Mouse (Mus musculus) CD4-positive helper T cell, adult 2 months (primary cell): Measurements from ENCODE around the gene Msi2.

Experiments
- DNase-seq: peaks from one replicate; pipeline ENCODE4 v3.0.0-alpha.2; 2012; ENCODE audit warnings: low read depth, missing footprints, low spot score

The Msi2 gene

DNA sequence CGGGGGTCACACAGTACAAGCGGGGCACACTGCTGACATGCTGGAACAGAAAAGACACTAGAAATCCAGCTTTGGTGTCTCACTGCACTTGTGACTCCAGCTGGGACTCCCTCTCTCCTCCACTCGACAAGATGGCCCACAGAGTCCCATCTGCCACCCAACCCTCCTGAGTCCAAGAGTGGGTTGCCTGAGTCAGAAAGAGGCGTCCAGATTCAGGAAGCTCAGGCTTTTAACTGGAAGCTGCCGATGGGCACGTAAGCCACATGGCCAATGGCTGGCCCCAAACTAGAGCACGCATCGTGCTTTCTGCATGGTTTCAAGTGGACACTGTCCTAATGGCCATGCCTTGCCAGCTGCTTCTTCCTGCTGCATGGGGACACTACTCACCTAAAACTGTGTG is 126.2 kb downstream of the Msi2 start:
- no peak for DNase-seq

DNA sequence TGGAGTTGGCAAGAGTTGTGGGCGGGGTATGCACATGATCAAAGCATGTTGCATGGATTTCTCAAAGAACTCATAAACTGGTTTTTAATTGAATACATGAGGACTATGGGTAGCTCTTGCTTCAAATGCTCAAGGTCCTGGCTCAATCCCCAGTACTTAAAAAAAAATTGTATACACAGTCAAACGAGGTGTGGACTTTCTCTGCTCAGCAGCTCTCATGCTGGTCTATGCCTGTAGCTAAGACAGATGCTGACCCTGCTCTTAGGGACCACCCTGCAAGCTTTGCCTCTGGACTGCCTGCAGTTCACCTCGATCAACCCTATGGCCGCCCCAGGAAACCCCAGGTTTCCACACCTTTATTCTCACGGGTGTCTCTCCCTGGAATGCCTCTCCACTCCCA is 127.7 kb downstream of the Msi2 start:
- no peak for DNase-seq

DNA sequence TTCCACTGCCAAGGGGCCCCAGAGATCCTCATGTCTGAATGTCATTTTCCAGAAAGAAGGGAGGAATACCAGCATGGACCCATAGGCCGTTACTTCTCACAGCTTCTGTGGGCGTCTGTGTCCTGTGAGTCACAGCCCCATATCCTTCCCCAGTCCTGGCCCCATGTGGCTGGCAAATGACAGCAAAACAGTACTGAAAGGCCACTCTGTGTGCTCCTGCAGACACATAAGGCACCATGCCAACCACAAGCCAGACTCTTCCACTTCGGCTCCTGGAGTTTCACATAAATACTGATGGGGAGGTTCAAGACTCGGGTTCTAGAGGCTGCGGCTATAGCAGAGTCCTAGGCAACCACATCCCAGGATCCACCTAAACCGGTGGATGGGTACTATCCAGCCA is 128.7 kb downstream of the Msi2 start:
- DNase-seq: no peak

DNA sequence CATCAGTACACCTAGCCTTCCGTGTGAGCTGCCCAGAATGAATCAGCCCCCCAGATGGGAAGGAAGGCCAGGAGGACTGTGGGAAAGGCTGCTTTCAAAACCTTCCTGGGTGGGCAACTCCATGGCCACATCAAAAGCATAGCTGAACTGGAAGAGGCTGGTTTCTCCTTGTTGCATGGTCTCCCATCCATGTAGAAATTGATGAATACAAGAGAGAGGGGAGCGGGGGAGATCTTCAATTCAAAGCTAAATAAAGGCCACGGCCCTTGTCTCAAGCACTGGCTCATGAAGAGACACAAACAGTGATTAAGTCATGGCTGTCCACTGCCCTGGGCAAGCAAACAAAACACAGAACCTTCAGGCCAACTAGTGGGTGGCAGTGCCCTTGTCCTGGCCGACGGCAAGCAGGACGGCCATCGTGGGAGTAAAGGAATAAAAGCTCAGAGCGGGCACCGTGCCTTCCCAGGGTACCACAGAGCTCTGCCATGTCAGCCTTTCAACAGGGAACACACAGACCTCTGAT is 129.6 kb downstream of the Msi2 start:
- no peak for DNase-seq

DNA sequence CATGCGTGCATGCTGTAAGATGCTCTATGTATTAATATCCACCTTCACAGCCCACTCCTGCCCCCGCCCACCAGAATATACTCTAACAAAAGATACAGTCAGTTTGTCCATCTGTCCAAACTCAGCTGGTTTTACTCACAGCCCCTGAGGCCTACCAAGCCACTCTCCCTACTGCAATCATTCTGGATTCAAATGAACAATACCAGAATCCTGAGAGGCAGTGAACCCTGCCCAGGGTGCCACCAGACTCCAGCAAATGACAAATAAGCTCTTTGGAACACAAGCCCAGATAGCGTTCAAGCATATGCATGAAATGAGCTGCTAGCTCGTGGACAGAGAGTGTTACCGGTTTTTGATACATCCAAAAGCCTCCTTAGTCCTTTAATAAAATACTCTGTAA is 130.6 kb downstream of the Msi2 start:
- DNase-seq: no peak

DNA sequence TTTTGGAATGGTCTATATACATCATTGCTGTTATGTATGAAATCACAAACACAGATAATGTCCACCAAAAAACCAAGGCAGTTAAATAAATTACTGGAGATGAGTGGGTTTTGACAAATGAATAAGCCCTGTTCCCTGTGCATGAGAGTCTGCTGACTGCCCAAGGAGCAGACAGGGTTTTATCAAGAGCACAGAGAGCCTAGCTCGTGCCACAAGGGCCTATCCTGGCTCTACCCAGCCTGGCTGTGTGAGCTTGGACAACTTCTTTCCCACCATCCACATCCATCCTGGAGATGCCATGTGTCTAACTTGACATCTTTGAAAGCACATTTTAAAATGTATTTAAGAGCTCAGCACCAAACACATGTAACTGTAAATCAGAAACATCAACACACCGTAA is 132.4 kb downstream of the Msi2 start:
- no peak for DNase-seq

DNA sequence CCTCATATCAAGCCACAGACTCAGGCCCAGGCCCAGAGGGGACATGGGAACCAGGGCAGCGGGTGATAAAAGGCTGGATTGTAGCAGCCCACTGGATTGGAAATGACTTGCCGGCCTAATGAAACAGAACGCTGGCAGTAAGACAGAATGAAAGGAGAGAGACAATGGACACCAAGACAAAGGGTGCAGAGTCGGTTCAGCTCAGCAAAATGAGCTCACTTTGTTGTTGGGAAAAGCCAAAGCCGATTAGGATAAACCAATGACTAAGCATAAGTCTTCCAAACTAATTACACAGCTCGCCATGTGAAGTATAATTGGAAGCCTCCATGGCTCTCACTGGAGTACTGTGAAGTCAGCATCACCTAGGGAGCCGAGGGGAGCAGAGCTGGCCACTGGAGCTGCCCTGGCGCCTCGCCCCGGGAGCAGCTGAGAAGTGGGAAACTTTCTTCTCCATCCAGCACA is 133.1 kb downstream of the Msi2 start:
- no peak for DNase-seq

DNA sequence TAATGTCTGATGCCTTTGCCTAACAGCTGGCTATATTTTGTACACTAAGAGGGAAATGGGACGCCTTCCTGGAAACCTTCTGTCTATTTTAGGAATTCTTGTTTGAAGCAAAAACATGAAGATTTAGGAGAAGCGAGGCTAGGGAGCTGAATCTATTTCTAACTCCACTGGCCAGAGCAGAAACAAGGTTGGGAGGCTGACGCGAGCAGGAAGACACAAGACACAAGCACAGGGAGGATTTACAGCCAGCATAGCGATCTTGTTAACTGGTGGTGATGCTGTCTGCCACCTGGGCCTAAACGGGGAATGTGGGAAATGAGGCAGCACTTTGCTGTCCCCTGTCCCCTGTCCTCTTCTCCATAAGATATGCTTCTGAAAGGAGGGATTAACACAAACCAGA is 134.4 kb downstream of the Msi2 start:
- no peak for DNase-seq

DNA sequence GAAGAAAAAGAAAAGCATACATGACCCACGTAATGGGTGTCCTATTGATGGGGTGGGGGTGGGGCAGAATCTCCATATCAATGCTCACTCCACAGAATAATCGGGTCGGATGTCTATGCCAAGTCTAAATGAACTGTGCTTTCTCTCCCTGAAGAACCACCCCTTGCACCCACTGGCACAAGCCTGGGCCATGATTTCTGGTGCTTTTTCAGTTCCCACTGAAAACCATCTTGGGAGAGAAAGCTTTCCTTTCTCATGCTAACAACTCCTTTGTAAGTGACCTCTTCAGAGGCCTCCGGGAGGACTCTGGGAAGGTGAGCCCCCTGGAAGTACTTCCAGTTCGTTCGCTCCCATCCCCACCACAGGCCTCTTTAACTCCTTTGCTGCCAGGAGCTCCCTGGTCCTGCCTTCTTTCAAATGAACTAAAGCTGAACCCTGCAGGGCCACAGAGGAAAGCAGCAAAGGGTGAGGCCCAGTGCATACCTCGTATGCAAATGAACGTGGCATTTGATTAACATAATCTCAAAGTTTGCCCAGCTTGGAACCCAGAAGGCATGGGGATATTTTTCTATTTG is 135.0 kb downstream of the Msi2 start:
- no peak for DNase-seq

DNA sequence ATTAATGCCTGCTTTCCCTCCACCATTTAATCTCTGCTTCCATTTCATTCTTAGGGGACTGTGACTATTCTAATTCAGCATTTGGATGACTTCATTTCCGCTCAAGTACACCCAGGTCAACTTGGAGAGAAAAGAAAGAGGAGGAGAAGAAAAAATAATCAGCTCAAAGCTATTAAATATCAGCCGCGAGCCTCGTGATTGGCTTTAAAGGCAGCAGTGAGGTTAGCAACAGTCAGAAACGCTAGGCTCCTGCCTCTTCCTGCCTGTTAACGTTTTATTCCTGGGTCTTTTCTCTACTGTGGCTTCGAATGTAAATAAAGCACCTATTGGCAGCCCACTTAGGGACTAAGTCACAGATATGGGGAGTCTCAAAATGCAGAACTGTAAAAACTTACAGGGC is 135.5 kb downstream of the Msi2 start:
- no peak for DNase-seq

DNA sequence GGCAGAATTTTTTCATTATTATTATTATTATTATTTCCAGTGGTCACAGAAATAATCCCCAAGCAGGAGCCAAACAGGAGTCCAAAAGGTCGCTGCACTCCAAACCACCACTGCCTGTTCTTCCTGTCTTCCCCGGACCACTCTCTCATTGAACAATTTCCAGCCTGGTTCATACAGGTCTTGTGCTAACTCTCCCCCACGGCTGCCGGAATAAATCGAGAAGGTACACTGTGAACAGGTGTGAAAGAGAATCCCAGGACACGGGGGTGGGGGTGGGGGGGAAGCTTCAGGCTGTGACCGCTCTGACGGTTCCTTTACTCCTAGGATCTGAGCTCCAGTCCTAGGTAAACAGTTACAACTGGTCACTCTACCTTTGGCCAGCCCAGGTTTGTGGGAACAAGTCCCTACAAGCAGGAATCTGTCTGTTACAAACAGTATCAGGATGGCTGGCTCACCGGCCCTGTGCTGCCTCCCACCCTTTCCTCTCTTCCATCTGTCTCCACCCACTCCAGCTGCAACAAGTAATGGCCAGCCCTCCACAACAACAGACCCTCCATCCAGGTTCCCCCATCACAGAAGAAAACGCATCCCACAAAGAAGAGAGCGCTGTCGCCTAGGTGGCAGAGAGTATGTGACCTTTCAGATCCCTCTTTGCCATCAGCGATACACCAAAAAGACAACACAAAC is 136.1 kb downstream of the Msi2 start:
- DNase-seq: no peak

DNA sequence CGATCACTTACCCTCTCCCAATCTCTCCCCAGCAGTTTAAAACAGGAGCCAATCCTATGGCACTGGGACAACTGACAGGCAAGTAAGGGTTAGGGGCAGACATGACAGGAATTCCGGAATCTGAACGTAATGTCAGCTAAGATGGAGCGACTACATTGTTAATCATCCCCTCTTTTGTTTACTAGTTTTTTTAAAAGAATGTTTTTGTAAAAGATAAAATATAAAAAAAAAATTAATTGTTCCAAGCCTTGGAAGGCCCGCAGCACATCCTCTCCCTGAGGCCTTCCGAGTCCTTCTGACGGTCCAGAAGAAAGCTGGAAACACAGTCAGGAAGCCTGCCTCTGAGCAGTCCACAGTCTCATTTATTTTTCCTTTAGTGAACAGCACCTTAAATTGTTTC is 136.9 kb downstream of the Msi2 start:
- DNase-seq: no peak

DNA sequence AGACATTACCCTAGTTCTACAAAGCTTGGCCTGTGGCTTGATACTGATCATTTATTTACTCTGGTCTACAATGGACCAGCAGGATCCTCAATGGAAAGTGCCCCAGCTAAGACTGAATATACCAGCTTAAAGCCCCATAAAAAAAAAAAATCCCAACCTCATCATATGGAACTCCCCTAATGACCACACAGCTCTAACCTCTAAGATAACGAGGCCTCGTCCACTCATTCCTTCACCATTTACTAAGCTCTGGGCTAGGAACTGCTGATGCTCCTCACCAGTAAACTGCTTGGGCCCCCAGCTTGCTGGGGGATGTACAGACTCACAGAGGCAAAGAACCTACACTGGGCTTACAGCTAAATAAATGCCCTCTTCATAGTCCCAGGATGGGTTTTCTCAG is 139.6 kb downstream of the Msi2 start:
- no peak for DNase-seq

DNA sequence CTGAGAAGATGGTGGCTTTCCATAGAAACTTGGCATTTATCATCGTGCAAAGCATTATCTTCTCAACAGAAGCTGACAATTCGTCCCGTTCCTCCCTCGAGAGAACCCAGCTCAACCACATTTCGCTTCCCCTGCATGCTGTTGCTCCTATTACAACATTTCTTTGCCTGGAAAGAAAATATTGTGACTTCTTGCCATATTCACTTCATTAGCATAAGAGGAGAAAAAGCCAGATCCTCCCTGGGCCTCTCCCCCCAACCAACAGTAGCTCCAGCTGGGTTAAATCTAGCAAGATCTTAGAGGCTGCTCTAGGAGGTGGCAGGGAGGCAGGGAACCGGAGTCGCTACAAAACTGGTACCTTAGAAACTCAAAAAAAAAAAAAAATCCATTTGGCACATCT is 141.2 kb downstream of the Msi2 start:
- DNase-seq: no peak

DNA sequence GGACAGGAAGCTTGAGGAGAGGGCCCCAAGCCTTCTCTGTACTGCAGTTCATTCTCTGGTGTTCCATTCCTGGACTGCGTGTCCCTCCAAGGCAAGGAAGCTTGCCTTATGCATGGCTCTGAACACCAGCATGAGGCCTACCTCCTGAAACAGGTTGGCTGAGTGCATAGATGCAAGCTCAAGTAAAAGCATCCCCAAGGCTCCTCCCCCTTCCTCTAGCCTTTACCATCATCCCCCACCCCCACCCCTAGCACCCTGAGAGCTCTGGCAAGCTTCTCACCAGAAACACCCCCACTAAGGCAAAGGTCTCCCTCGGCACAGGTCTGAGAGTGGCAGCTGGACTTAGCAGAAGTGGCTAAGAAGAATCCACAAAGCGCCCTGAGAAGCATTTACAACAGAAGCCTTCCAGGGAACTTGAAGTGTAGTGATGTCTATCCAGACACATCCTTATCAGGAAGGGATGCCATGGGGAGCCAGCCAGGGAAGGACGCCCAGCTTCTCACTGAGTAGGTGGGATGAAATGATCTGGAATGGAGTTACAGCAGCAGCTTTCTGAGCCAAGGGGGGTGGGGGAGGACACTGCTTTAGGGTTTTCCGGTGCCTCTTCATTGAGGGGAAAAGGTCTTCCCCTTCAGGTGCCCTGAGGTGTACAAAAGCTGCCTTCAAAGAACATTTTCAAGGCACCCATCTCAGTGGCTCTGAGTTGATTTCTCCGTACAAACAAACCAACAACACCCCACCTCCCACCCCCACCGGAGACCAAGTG is 141.9 kb downstream of the Msi2 start:
- DNase-seq: peak; percentile 67

DNA sequence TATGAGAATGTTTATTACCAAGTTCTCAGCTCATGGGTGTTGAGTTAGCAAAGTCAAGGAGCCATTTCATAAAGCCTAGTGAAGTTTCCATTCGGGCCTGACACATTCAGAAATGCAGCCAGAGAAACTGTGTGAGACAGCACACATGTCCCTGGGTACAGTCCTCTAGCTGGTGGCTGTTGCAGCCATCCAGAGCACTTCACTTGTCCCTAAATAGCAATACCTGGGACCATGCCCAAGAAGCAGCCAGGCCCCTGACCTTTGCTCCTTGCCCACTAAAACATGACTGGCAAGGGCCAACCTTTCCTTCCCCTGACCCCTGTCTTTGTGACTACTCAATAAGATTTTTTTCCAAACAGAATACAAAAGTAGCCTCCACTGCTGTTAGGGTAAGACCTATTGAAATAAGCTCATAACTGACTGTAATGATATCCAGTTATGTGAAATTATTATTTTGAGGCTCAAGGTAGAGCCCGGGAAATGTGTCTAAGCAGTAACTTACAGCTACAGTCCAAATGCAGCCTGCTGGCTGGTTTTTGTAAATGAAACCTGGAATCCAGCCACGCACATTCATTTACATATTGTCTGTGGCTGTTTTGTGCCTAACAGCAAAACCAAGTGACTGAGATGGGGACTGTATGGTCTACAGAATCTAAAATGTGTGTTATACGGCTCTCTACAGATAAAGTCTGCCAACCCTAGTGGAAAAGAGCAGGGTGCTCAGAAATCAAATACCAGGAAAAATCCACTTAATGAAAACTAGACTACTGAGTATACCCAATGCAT is 143.5 kb downstream of the Msi2 start:
- DNase-seq: no peak

DNA sequence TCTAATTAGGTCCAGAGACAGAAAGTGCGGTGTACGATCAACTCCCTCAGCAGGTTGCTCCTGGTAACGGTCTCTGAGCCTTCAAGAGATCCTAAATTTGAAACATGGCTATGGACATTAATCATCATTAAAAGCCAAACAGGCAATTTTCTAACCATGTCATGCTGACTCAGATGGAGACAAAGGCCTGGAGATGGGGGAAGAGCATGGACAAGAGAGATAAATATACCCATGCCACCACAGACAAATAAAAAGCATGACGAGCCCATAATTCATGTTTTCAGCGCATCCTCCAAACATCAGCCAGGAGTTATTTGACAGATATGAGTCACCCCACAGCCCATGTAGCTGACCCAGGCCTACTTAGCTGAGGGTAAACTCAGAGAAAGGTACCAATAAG is 145.3 kb downstream of the Msi2 start:
- no peak for DNase-seq

DNA sequence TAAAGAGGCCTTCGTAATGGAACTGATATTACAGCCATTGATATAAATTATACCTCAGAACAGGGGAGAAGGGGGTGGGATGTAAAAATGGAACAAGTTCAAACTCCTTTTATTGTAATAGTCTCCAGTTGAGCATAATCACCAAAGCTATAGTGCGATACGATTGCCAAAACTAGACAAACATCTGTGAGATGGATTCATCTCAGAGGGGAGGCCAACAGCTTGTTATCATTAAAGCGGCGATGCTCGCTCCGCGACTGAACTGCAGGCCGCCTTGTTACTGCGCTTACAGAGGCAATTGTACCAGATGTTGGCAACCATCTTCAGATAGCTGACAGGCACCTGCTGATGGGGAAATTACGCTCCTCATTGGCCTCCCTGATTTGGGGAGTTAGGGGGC is 145.9 kb downstream of the Msi2 start:
- no peak for DNase-seq

DNA sequence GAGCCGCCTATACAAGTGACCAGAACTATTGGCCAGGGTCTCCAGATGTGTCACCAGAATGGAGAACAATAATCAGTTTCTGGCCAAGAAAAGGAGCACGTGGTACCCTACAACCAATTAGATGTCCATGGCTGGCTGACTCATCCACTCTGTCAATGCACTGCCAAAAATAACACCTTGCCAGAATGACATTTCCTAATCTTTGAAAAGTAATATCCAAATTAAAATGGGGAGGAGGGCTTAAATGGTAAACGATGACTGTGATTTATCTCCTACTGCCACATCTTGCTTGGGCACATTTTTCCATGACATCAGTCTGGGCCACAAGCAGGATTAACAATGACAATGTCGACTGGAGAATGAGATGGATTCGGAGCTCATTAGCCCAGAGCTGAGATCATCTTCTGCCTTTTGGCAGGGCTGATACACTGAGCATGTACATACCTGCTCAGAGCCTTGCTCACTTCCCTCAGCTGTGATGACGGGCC is 147.6 kb downstream of the Msi2 start:
- no peak for DNase-seq

DNA sequence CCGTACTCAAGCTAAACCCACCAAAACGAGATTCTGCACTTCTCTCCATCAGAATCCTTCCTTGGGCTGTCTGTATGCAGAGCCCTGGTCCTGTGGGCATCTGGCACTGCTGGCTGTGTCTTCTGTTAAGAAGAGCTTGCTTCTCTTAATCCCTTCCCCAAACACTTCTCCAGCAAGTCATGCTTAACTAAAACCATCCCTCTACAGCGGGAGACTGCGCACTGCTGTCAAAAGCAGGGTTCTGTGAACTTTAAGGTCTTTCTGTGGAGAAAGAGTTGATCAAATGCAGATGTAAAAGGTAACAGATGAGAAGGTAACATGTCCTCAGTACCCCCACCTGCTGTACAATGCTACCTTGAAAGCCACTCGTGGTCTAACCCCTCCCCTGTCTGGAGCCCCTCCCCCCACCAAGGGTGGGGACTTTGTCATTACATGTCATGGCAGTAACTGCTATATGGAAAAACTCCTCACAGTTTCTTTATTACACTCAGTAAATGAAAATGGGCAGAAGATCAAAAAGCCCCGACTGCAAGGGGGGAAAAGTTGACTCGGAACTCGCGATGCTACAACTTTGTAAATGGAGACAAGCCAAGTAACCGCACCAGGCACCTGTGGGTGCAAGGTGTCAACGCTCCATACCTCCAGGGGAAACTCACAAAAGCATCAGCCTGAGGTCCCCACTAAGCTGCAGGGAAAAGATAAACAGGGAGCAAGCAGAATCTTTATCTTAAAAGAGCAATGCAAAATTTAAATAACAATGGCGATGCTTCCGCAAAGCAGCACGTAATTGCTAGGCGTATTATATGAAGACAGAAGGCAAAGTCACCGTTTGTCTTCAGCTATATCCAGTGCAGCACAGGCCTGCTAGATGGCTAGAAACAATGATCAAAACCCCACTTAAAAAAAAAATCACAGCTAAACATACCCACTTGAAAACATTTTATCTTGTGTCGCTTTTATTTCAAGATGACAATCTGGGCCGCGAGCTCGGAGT is 151.4 kb downstream of the Msi2 start:
- peak; percentile 67 for DNase-seq

DNA sequence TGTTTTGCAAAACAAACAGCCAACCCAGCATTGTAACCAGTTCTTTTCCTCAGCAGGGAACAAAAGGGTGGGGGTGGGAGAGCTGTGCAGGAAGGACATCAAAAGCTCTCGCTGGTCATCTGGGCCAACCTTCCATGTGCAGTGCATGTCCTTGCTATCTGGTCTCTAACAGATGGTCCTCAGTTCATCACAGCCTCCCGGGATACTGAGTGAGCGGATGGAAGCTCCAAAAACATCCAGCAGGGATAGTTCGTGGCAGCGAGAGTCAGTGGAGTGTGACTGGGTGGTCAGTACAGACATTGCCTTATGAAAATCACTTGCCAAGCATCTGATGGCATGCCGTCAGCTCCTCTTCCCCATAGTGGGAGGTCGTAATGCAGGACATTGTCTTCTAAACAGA is 153.5 kb downstream of the Msi2 start:
- no peak for DNase-seq
